Mouse (Mus musculus): Measurements from ENCODE around the gene Htra1.

- TF ChIP-seq POLR2A (IDR thresholded peaks at IDR 0.05; ENCODE audit: insufficient read length, low read depth) (no peak), MAX (IDR thresholded peaks at IDR 0.05; ENCODE audit: low read depth) (no peak), TCF12 (IDR thresholded peaks at IDR 0.05; ENCODE audit: insufficient read depth, poor library complexity, severe bottlenecking) (no peak), USF1 (IDR thresholded peaks at IDR 0.05; ENCODE audit: low read depth) (no peak), SRF (IDR thresholded peaks at IDR 0.05; ENCODE audit: control insufficient read depth, insufficient read length, low read depth) (no peak), E2F4 (IDR thresholded peaks at IDR 0.05; ENCODE audit: insufficient read depth) (no peak), MYOG (IDR thresholded peaks at IDR 0.05; ENCODE audit: control insufficient read depth in 1 of 3, insufficient read depth in 1 of 3, insufficient read length in 2 of 3, low read depth in 2 of 3) (no peak), POLR2AphosphoS2 (IDR thresholded peaks at IDR 0.05; ENCODE audit: insufficient read length, low read depth) (no peak), CEBPB (IDR thresholded peaks at IDR 0.05; ENCODE audit: insufficient read depth, poor library complexity, severe bottlenecking) (no peak)
Observed at GRCm38 (mm10) chr7:130978545-130978944, 42.6 kb downstream of the Htra1 start.

Measured in myocyte (in vitro differentiated cells).